ENCODE assay signal across 8 mouse cellular contexts in genomic region chr4:156185950-156186850, GRCm38 (mm10). TPM values are rescaled to one million over a fixed set of nuclear protein-coding genes. Genes with fewer than 3 reads are reported as not detected.
DNase-seq lines count a peak whose midpoint lies in the region.

No protein-coding gene starts in this region.

- peak; percentile 60 to 67 for DNase-seq in cerebellum, postnatal 10 days
- DNase-seq in cerebellum, adult 8-10 months = no peak
- peak; percentile 38 for DNase-seq in thymus, postnatal 4 days
- no peak for DNase-seq in thymus, postnatal 0 days (ENCODE audit: low spot score)
- DNase-seq in layer of hippocampus, adult 18-20 months (ENCODE audit: low spot score in 2 of 2) = peak; percentile 39 to 55
- DNase-seq in lung, postnatal 4 days = peak; percentile 42 to 52
- peak; percentile 67 for DNase-seq in right cerebral cortex, postnatal 4 days
- no peak for DNase-seq in thymus, postnatal 14 days

RNA-seq across cellular contexts. Expression of gene Agrn, which starts 11.1 kb away (rescaled TPM):
- 10.4 and 11.6 TPM in 2 replicates for polyA plus RNA-seq in thymus, postnatal 0 days (2015; fragmentation: Nextera tagmentation; extraction: Ambion mirVana)
- total RNA-seq in layer of hippocampus, adult 18-20 months (2021) = 100 to 1,000 TPM; 118 to 120 TPM

RNA-seq across cellular contexts. Expression of gene Isg15, which starts 14.4 kb away (rescaled TPM):
- 70.8 and 74.6 TPM in 2 replicates for polyA plus RNA-seq in thymus, postnatal 0 days (2015; fragmentation: Nextera tagmentation; extraction: Ambion mirVana)
- total RNA-seq in layer of hippocampus, adult 18-20 months (2021) = under 1 TPM in 1 of 2 experiments, not detected in 1; 0.74 TPM

RNA-seq across cellular contexts. Expression of gene AW011738, which starts 16.9 kb away (rescaled TPM):
- polyA plus RNA-seq in thymus, postnatal 0 days (2015; fragmentation: Nextera tagmentation; extraction: Ambion mirVana) = 11.4 and 11.9 TPM in 2 replicates
- total RNA-seq in layer of hippocampus, adult 18-20 months (2021) = 1 to 10 TPM; 5.4 to 6.5 TPM

RNA-seq across cellular contexts. Expression of gene Perm1, which starts 29.5 kb away (rescaled TPM):
- polyA plus RNA-seq in thymus, postnatal 0 days (2015; fragmentation: Nextera tagmentation; extraction: Ambion mirVana) = 0.96 and 1.0 TPM in 2 replicates
- total RNA-seq in layer of hippocampus, adult 18-20 months (2021) = under 1 TPM; 0.15 to 0.40 TPM

RNA-seq across cellular contexts. Expression of gene Plekhn1, which starts 48.5 kb away (rescaled TPM):
- 15.6 and 16.3 TPM in 2 replicates for polyA plus RNA-seq in thymus, postnatal 0 days (2015; fragmentation: Nextera tagmentation; extraction: Ambion mirVana)
- total RNA-seq in layer of hippocampus, adult 18-20 months (2021) = 10 to 100 TPM; 37.5 to 38.8 TPM

Comparison
In these comparisons a context has a peak if more than half of its experiments do, and no peak if none do; other contexts are left out.
1. DNase-seq: peak in cerebellum, postnatal 10 days (2 of 2), thymus, postnatal 4 days (single experiment), layer of hippocampus, adult 18-20 months (2 of 2), lung, postnatal 4 days (2 of 2) and right cerebral cortex, postnatal 4 days (single experiment); none in cerebellum, adult 8-10 months (single experiment), thymus, postnatal 0 days (single experiment) and thymus, postnatal 14 days (single experiment).